Mouse (Mus musculus) heart, embryonic 15.5 days (tissue): Measurements from ENCODE around the gene Polr1a. TPM values are rescaled to one million over a fixed set of nuclear protein-coding genes. Genes with fewer than 3 reads are reported as not detected.

Source experiments
- ATAC-seq: fragments of 200-750 bp; cut with Nextera tagmentation; replicated peaks from 2 replicates; pipeline ENCODE4 v1.8.0; 2017; ENCODE audit warnings: low read depth, moderate TSS enrichment; ENCODE audit not compliant: insufficient number of reproducible peaks, insufficient read depth, low FRiP score
- H3K27ac ChIP-seq: fragments of 300-500 bp; sonication (generic); 2 replicates; pipeline ENCODE4 v1.5.1; 2015; ENCODE audit warnings: mild to moderate bottlenecking, inconsistent platforms
- H3K27me3 ChIP-seq: fragments of 300-500 bp; sonication (generic); 2 replicates; pipeline ENCODE4 v1.6.1; 2015; ENCODE audit warnings: inconsistent platforms
- H3K36me3 ChIP-seq: fragments of 300-500 bp; sonication (generic); 2 replicates; pipeline ENCODE4 v1.6.1; 2015; ENCODE audit warnings: mild to moderate bottlenecking, inconsistent platforms
- H3K4me1 ChIP-seq: fragments of 300-500 bp; sonication (generic); replicated peaks from 2 replicates; pipeline ENCODE4 v1.6.1; 2015; ENCODE audit warnings: inconsistent platforms
- H3K4me2 ChIP-seq: fragments of 300-500 bp; sonication (generic); 2 replicates; pipeline ENCODE4 v1.6.1; 2015; ENCODE audit warnings: inconsistent platforms, mild to moderate bottlenecking, moderate library complexity
- H3K4me3 ChIP-seq: fragments of 300-500 bp; sonication (generic); 2 replicates; pipeline ENCODE4 v1.5.1; 2015; ENCODE audit warnings: mild to moderate bottlenecking, inconsistent platforms
- H3K9ac ChIP-seq: fragments of 300-500 bp; sonication (generic); 2 replicates; pipeline ENCODE4 v1.6.1; 2015; ENCODE audit warnings: mild to moderate bottlenecking, inconsistent platforms
- H3K9me3 ChIP-seq: fragments of 300-500 bp; sonication (generic); replicated peaks from 2 replicates; pipeline ENCODE4 v1.6.1; 2016; ENCODE audit warnings: inconsistent platforms
- WGBS: fragments of 180-500 bp; shearing (Covaris S2); methylation state at CpG from one replicate; pipeline ENCODE4 v1.1.7; 2015; ENCODE audit warnings: mixed read lengths; 5-methylcytosine and 5-hydroxymethylcytosine counted together
- polyA plus RNA-seq: library from polyadenylated mRNA; unstranded; fragments of >200 nt; fragmentation: Nextera tagmentation; extraction: Ambion mirVana; gene quantifications from 2 replicates; pipeline ENCODE4 v1.2.1, GENCODE M21; 2015

Polr1a gene
- polyA plus RNA-seq, 1 experiment from 2014 or later: 19.7 TPM

- H3K9me3 ChIP-seq: no peaks in the 10 kb centered on the region
- WGBS: 64% methylated on average over 4 of the region's 4 CpGs
- no peak overlapping the region for H3K4me2 ChIP-seq
- H3K9ac ChIP-seq: no peak overlapping the region
- H3K36me3 ChIP-seq: peaks cover 10% of the 10 kb centered on the region; the same call in 1 of the 2 replicates
- H3K4me3 ChIP-seq: no peak overlapping the region
- H3K4me1 ChIP-seq: peaks cover 35% of the 10 kb centered on the region
- ATAC-seq: no peak
- H3K27me3 ChIP-seq: no peaks in the 10 kb centered on the region
- peak overlapping the region; percentile 79 for H3K27ac ChIP-seq
Observed at GRCm38 (mm10) chr6:71981450-71981849, 72.6 kb downstream of the Polr1a start.

GRCm38 (mm10) chr6:71985984-71986383 is 77.1 kb downstream of the Polr1a start:
- H3K27me3 ChIP-seq: no peaks in the 10 kb centered on the region
- H3K4me3 ChIP-seq: no peak overlapping the region
- no peak for ATAC-seq
- whole genome bisulfite sequencing: 87% methylated on average over 4 of the region's 4 CpGs
- H3K9ac ChIP-seq: no peak overlapping the region
- H3K9me3 ChIP-seq: no peaks in the 10 kb centered on the region
- H3K4me1 ChIP-seq: peaks cover 32% of the 10 kb centered on the region
- H3K27ac ChIP-seq: no peak overlapping the region
- no peak overlapping the region for H3K4me2 ChIP-seq
- no peaks in the 10 kb centered on the region for H3K36me3 ChIP-seq

- Histone ChIP-seq H3K27me3 (no peaks in the 10 kb centered on the region), H3K9me3 (no peaks in the 10 kb centered on the region), H3K4me1 (peaks cover 39% of the 10 kb centered on the region), H3K36me3 (no peaks in the 10 kb centered on the region), H3K4me3 (no peak overlapping the region), H3K4me2 (no peak overlapping the region), H3K9ac (no peak overlapping the region), H3K27ac (peak overlapping the region; percentile 47)
- 34% methylated on average over 7 of the region's 7 CpGs for WGBS
- ATAC-seq: no peak; the same call in 1 of the 2 replicates
Observed at GRCm38 (mm10) chr6:71987546-71988248, 78.8 kb downstream of the Polr1a start.

- WGBS: 37% methylated on average over 8 of the region's 8 CpGs
- Histone ChIP-seq H3K36me3 (no peaks in the 10 kb centered on the region), H3K4me3 (no peak overlapping the region), H3K9me3 (no peaks in the 10 kb centered on the region), H3K4me1 (peaks cover 36% of the 10 kb centered on the region), H3K27ac (peak overlapping the region; percentile 59), H3K4me2 (no peak overlapping the region), H3K27me3 (no peaks in the 10 kb centered on the region), H3K9ac (no peak overlapping the region)
- ATAC-seq: peak; percentile 46
Observed at GRCm38 (mm10) chr6:71989647-71990351, 80.9 kb downstream of the Polr1a start.

DNA sequence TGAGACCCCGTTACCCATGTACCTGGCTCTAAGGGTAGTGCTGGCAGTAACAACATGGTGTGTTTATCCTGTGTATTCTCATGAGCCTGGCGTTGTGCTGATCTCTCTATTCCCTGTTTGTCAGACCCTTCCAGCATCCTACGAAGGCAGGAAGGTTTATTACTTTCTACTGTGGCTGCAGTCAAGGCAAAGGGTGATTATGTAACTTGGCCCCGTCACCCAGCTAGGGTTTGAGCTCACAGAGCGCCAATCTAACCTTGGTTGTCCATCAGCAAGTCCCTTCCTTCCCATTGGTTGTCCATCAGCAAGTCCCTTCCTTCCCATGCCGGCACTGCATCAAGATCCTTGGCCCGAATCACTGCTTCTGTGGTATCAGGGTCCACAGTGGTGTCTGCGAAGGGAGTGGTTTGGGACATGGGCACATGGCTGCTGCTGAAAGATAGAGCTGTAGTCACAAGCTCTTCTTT is 81.6 kb downstream of the Polr1a start:
- peaks cover 36% of the 10 kb centered on the region for H3K4me1 ChIP-seq

GRCm38 (mm10) chr6:71991190-71991932 is 82.5 kb downstream of the Polr1a start:
- Histone ChIP-seq H3K4me3 (no peak overlapping the region), H3K9ac (no peak overlapping the region), H3K27ac (peak overlapping the region; percentile 56), H3K36me3 (no peaks in the 10 kb centered on the region), H3K9me3 (peaks cover 3% of the 10 kb centered on the region; the same call in 1 of the 2 replicates), H3K4me1 (peaks cover 36% of the 10 kb centered on the region), H3K4me2 (no peak overlapping the region), H3K27me3 (no peaks in the 10 kb centered on the region)
- no peak; the same call in 1 of the 2 replicates for ATAC-seq
- 59% methylated on average over 8 of the region's 8 CpGs for WGBS

More for the DNA sequence above, 81.6 kb downstream of the Polr1a start:
- no peaks in the 10 kb centered on the region for H3K36me3 ChIP-seq
- no peak overlapping the region for H3K4me2 ChIP-seq
- ATAC-seq: no peak; the same call in 1 of the 2 replicates
- 50% methylated on average over 8 of the region's 8 CpGs for WGBS
- H3K27me3 ChIP-seq: no peaks in the 10 kb centered on the region
- H3K9ac ChIP-seq: no peak overlapping the region
- H3K4me3 ChIP-seq: no peak overlapping the region
- peak overlapping the region; percentile 56 for H3K27ac ChIP-seq
- no peaks in the 10 kb centered on the region for H3K9me3 ChIP-seq

DNA sequence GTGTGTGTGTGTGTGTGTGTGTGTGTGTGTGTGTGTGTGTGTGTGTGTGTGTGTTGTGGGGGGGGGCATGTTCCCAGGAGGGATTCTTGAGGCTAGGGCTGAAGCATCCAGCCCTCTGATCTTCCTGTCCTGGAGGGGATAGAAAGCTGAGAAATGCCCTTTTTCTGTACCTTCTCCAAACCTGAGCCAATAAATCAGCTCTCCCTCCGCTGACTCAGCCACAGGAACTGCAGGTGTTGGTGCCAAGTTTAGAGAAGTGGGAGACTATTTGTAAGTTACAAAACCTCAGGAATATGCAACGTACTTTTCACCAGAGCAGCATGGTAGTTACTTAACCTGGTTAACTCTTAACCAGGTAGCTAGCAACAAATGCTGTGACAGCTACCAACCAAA is 83.1 kb downstream of the Polr1a start:
- Histone ChIP-seq H3K27me3 (no peaks in the 10 kb centered on the region), H3K4me1 (peaks cover 36% of the 10 kb centered on the region), H3K4me2 (no peak overlapping the region), H3K9ac (no peak overlapping the region), H3K9me3 (peaks cover 7% of the 10 kb centered on the region; the same call in 1 of the 2 replicates), H3K27ac (no peak overlapping the region; the same call in 1 of the 2 replicates), H3K36me3 (no peaks in the 10 kb centered on the region), H3K4me3 (no peak overlapping the region)
- WGBS: 57% methylated on average over 2 of the region's 2 CpGs
- ATAC-seq: no peak

DNA sequence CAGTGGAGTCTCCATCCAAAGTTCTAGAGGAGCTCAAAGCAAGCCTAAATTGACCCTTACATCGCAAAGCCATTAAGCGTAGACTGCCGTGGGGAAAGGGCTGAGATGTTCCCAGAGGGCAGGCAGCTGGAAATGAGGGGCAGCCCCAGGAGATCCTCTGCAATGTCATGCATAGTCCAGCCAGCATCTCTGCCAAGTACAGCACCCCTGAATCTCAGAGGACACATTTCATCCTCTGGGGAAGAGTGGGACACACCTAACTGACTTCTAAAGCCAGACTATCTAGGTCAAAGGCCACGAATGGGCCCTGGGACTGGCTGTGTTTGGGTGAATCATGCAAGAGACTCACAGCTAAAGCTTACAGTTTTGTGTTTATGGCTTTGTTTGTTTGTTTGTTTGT is 85.2 kb downstream of the Polr1a start:
- no peak overlapping the region for H3K4me3 ChIP-seq
- 87% methylated on average over 4 of the region's 4 CpGs for WGBS
- no peaks in the 10 kb centered on the region for H3K36me3 ChIP-seq
- ATAC-seq: no peak
- no peak overlapping the region for H3K4me2 ChIP-seq
- H3K27me3 ChIP-seq: no peaks in the 10 kb centered on the region
- peaks cover 24% of the 10 kb centered on the region for H3K4me1 ChIP-seq
- H3K27ac ChIP-seq: no peak overlapping the region
- H3K9me3 ChIP-seq: peaks cover 7% of the 10 kb centered on the region; the same call in 1 of the 2 replicates
- no peak overlapping the region for H3K9ac ChIP-seq

GRCm38 (mm10) chr6:71995081-71995480 is 86.2 kb downstream of the Polr1a start:
- WGBS: 75% methylated on average over 3 of the region's 3 CpGs
- H3K36me3 ChIP-seq: no peaks in the 10 kb centered on the region
- no peaks in the 10 kb centered on the region for H3K27me3 ChIP-seq
- H3K27ac ChIP-seq: no peak overlapping the region
- no peak for ATAC-seq
- H3K4me2 ChIP-seq: no peak overlapping the region
- H3K9me3 ChIP-seq: peaks cover 7% of the 10 kb centered on the region; the same call in 1 of the 2 replicates
- peaks cover 17% of the 10 kb centered on the region for H3K4me1 ChIP-seq
- H3K9ac ChIP-seq: no peak overlapping the region
- H3K4me3 ChIP-seq: no peak overlapping the region

DNA sequence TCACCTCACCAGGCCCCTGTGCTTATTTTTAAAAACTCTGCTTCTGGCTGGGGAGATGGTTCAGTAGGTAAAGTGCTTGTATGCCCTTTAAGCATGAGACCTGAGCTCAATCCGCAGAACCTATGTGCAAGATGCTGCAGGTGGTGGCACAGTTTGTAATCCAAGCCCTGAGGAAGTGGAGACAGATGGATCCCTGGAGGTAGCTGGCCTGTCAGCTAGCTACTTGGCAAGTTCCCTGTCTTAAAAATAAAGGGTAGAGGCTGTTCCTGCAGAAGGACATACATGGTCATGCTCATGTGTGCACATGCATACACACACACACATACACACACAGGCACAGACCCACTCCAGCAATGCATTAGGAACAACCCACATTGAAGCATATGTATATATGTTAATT is 88.4 kb downstream of the Polr1a start:
- WGBS: 89% methylated on average over 1 of the region's 1 CpGs
- no peak overlapping the region for H3K4me2 ChIP-seq
- ATAC-seq: no peak
- no peaks in the 10 kb centered on the region for H3K4me1 ChIP-seq
- no peak overlapping the region for H3K9ac ChIP-seq
- H3K4me3 ChIP-seq: no peak overlapping the region
- H3K9me3 ChIP-seq: peaks cover 7% of the 10 kb centered on the region; the same call in 1 of the 2 replicates
- no peaks in the 10 kb centered on the region for H3K36me3 ChIP-seq
- no peaks in the 10 kb centered on the region for H3K27me3 ChIP-seq
- no peak overlapping the region for H3K27ac ChIP-seq

DNA sequence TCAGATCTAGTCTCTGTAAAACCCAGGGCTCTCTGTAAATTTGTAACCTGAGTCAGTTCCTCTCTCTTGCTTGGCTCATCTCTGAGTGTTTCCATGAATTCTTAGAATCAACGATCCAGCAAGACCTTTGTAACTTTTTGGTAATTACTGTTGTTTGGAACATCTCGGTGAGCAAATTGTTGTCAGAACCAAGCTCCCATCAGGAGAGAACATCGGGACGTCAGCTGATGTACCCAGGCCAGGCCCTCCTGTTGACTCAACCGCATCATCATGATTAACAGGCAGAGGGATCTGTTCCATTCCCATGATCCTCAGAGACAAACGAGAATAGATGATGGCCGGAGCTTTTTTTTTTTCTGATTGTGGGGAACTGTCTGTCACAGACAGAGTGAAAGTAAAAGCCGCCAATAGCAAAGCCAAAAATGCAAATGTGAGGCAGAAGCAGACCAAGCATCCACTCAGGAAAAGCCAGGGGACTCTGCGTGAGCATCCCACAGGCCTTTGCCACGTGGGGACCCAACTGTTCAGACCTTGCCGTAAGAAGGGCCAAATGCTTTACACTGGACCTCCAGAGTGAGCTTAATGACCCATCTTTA is 91.2 kb downstream of the Polr1a start:
- ATAC-seq: no peak
- no peaks in the 10 kb centered on the region for H3K4me1 ChIP-seq
- no peak overlapping the region for H3K4me2 ChIP-seq
- 84% methylated on average over 11 of the region's 11 CpGs for WGBS
- H3K27me3 ChIP-seq: no peaks in the 10 kb centered on the region
- no peak overlapping the region for H3K27ac ChIP-seq
- no peak overlapping the region for H3K4me3 ChIP-seq
- no peaks in the 10 kb centered on the region for H3K36me3 ChIP-seq
- H3K9ac ChIP-seq: no peak overlapping the region
- H3K9me3 ChIP-seq: peaks cover 7% of the 10 kb centered on the region; the same call in 1 of the 2 replicates
